Mouse (Mus musculus): ENCODE measurements around the gene Paqr4.

Gene Paqr4

GRCm38 (mm10) chr17:23749400-23750191, 8.9 kb upstream of the Paqr4 start:
- DNase-seq (ENCODE audit: extremely low read depth, low read depth, low spot score), result no peak

- no peak for DNase-seq (ENCODE audit: extremely low read depth, low read depth, low spot score)
Measured at GRCm38 (mm10) chr17:23748631-23749391, 8.1 kb upstream of the Paqr4 start.

- no peak for DNase-seq (ENCODE audit: extremely low read depth, low read depth, low spot score)
Measured at GRCm38 (mm10) chr17:23748026-23748425, 7.4 kb upstream of the Paqr4 start.

GRCm38 (mm10) chr17:23747471-23747870, 6.8 kb upstream of the Paqr4 start:
- no peak for DNase-seq (ENCODE audit: extremely low read depth, low read depth, low spot score)

- no peak for DNase-seq (ENCODE audit: extremely low read depth, low read depth, low spot score)
Measured at GRCm38 (mm10) chr17:23746767-23747166, 6.1 kb upstream of the Paqr4 start.

GRCm38 (mm10) chr17:23746311-23746710, 5.6 kb upstream of the Paqr4 start:
- no peak for DNase-seq (ENCODE audit: extremely low read depth, low read depth, low spot score)

- DNase-seq (ENCODE audit: extremely low read depth, low read depth, low spot score), result no peak
Measured at GRCm38 (mm10) chr17:23745301-23746251, 4.9 kb upstream of the Paqr4 start, which contains the start of gene Kremen2. Kremen2 (minus strand) TSS chr17:23745833.

- DNase-seq (ENCODE audit: extremely low read depth, low read depth, low spot score), result no peak
Measured at GRCm38 (mm10) chr17:23744651-23745050, 4.0 kb upstream of the Paqr4 start.

GRCm38 (mm10) chr17:23744076-23744475, 3.4 kb upstream of the Paqr4 start:
- DNase-seq (ENCODE audit: extremely low read depth, low read depth, low spot score), result no peak

GRCm38 (mm10) chr17:23742941-23743340, 2.3 kb upstream of the Paqr4 start:
- no peak for DNase-seq (ENCODE audit: extremely low read depth, low read depth, low spot score)

- no peak for DNase-seq (ENCODE audit: extremely low read depth, low read depth, low spot score)
Measured at GRCm38 (mm10) chr17:23742210-23742793, 1.6 kb upstream of the Paqr4 start.

- no peak for DNase-seq (ENCODE audit: extremely low read depth, low read depth, low spot score)
Measured at GRCm38 (mm10) chr17:23741359-23742209, 917 bp upstream of the Paqr4 start.

GRCm38 (mm10) chr17:23740136-23740584, 507 bp downstream of the Paqr4 start:
- DNase-seq (ENCODE audit: extremely low read depth, low read depth, low spot score), result no peak

- DNase-seq (ENCODE audit: extremely low read depth, low read depth, low spot score), result no peak
Measured at GRCm38 (mm10) chr17:23739202-23740135, 1.2 kb downstream of the Paqr4 start.

- no peak for DNase-seq (ENCODE audit: extremely low read depth, low read depth, low spot score)
Measured at GRCm38 (mm10) chr17:23738836-23739201, 1.8 kb downstream of the Paqr4 start.

- no peak for DNase-seq (ENCODE audit: extremely low read depth, low read depth, low spot score)
Measured at GRCm38 (mm10) chr17:23737493-23738445, 2.9 kb downstream of the Paqr4 start.

- DNase-seq (ENCODE audit: extremely low read depth, low read depth, low spot score), result no peak
Measured at GRCm38 (mm10) chr17:23734341-23734740, 6.3 kb downstream of the Paqr4 start.

Measured in fat pad, adult 2 months (tissue).